Mouse (Mus musculus): ENCODE data around the gene Rapgef4. TPM values are rescaled to one million over a fixed set of nuclear protein-coding genes. Genes with fewer than 3 reads are reported as not detected.

Rapgef4 gene
- total and polyA plus RNA-seq, 2 experiments from 2014 or later: 48.5 to 78.6 TPM

- H3K4me3 ChIP-seq (ENCODE audit: low read depth, low read length): no peak overlapping the region
- H3K9me3 ChIP-seq (ENCODE audit: low read length): no peaks in the 10 kb centered on the region
- no peaks in the 10 kb centered on the region for H3K4me1 ChIP-seq (ENCODE audit: insufficient read depth, low read length)
- 83% methylated on average over 10 of the region's 10 CpGs for whole genome bisulfite sequencing
- no peak overlapping the region for H3K27ac ChIP-seq (ENCODE audit: low read depth, low read length)
- no peak for DNase-seq (ENCODE audit: low spot score)
- ATAC-seq (ENCODE audit: low FRiP score): no peak
- TF ChIP-seq CTCF (IDR thresholded peaks at IDR 0.05): peak; percentile 65
- 0 out of 2 replicates have a peak, but pooled peaks cover 5% of the 10 kb centered on the region for H3K36me3 ChIP-seq (ENCODE audit: insufficient read depth, low read length)
- H3K27me3 ChIP-seq (ENCODE audit: insufficient read depth, low read length): no peaks in the 10 kb centered on the region
- no peak overlapping the region for H3K9ac ChIP-seq (replicated peaks; ENCODE audit: low read length, poor library complexity, severe bottlenecking)
- H3K4me2 ChIP-seq (ENCODE audit: low read depth, low read length, poor library complexity, severe bottlenecking): no peak overlapping the region
Measured at GRCm38 (mm10) chr2:72042093-72042492, 61.1 kb downstream of the Rapgef4 start.

GRCm38 (mm10) chr2:72044191-72044590, 63.2 kb downstream of the Rapgef4 start:
- no peaks in the 10 kb centered on the region for H3K9me3 ChIP-seq (ENCODE audit: low read length)
- H3K36me3 ChIP-seq (ENCODE audit: insufficient read depth, low read length): 0 out of 2 replicates have a peak, but pooled peaks cover 2% of the 10 kb centered on the region
- H3K4me2 ChIP-seq (ENCODE audit: low read depth, low read length, poor library complexity, severe bottlenecking): no peak overlapping the region
- H3K27ac ChIP-seq (ENCODE audit: low read depth, low read length): no peak overlapping the region
- no peak for ATAC-seq (ENCODE audit: low FRiP score)
- TF ChIP-seq CTCF (IDR thresholded peaks at IDR 0.05): peak; percentile 68
- no peaks in the 10 kb centered on the region for H3K27me3 ChIP-seq (ENCODE audit: insufficient read depth, low read length)
- H3K4me3 ChIP-seq (ENCODE audit: low read depth, low read length): no peak overlapping the region
- peak; percentile 46 for DNase-seq (ENCODE audit: low spot score)
- H3K4me1 ChIP-seq (ENCODE audit: insufficient read depth, low read length): no peaks in the 10 kb centered on the region
- 58% methylated on average over 6 of the region's 6 CpGs for WGBS
- no peak overlapping the region for H3K9ac ChIP-seq (replicated peaks; ENCODE audit: low read length, poor library complexity, severe bottlenecking)

- Histone ChIP-seq H3K9me3 (ENCODE audit: low read length) (no peaks in the 10 kb centered on the region), H3K27ac (ENCODE audit: low read depth, low read length) (no peak overlapping the region), H3K4me1 (ENCODE audit: insufficient read depth, low read length) (no peaks in the 10 kb centered on the region), H3K36me3 (ENCODE audit: insufficient read depth, low read length) (0 out of 2 replicates have a peak, but pooled peaks cover 2% of the 10 kb centered on the region), H3K9ac (replicated peaks; ENCODE audit: low read length, poor library complexity, severe bottlenecking) (no peak overlapping the region), H3K27me3 (ENCODE audit: insufficient read depth, low read length) (no peaks in the 10 kb centered on the region), H3K4me2 (ENCODE audit: low read depth, low read length, poor library complexity, severe bottlenecking) (no peak overlapping the region), H3K4me3 (ENCODE audit: low read depth, low read length) (no peak overlapping the region)
- ATAC-seq (ENCODE audit: low FRiP score): no peak
- 65% methylated on average over 8 of the region's 8 CpGs for WGBS
- DNase-seq (ENCODE audit: low spot score): no peak
- TF ChIP-seq CTCF (IDR thresholded peaks at IDR 0.05): no peak
Measured at GRCm38 (mm10) chr2:72045024-72045423, 64.0 kb downstream of the Rapgef4 start.

- no peak overlapping the region for H3K4me3 ChIP-seq (ENCODE audit: low read depth, low read length)
- H3K27ac ChIP-seq (ENCODE audit: low read depth, low read length): no peak overlapping the region
- ATAC-seq (ENCODE audit: low FRiP score): no peak
- H3K9me3 ChIP-seq (ENCODE audit: low read length): no peaks in the 10 kb centered on the region
- no peaks in the 10 kb centered on the region for H3K4me1 ChIP-seq (ENCODE audit: insufficient read depth, low read length)
- 63% methylated on average over 11 of the region's 11 CpGs for WGBS
- 0 out of 2 replicates have a peak, but pooled peaks cover 2% of the 10 kb centered on the region for H3K36me3 ChIP-seq (ENCODE audit: insufficient read depth, low read length)
- TF ChIP-seq CTCF (IDR thresholded peaks at IDR 0.05): no peak
- H3K27me3 ChIP-seq (ENCODE audit: insufficient read depth, low read length): no peaks in the 10 kb centered on the region
- no peak for DNase-seq (ENCODE audit: low spot score)
- no peak overlapping the region for H3K4me2 ChIP-seq (ENCODE audit: low read depth, low read length, poor library complexity, severe bottlenecking)
- no peak overlapping the region for H3K9ac ChIP-seq (replicated peaks; ENCODE audit: low read length, poor library complexity, severe bottlenecking)
Measured at GRCm38 (mm10) chr2:72045659-72046058, 64.6 kb downstream of the Rapgef4 start.

GRCm38 (mm10) chr2:72050451-72050850, 69.4 kb downstream of the Rapgef4 start:
- DNase-seq (ENCODE audit: low spot score) (no peak), ATAC-seq (ENCODE audit: low FRiP score) (no peak)
- Histone ChIP-seq H3K9me3 (ENCODE audit: low read length) (no peaks in the 10 kb centered on the region), H3K4me3 (ENCODE audit: low read depth, low read length) (no peak overlapping the region), H3K36me3 (ENCODE audit: insufficient read depth, low read length) (no peaks in the 10 kb centered on the region), H3K4me1 (ENCODE audit: insufficient read depth, low read length) (no peaks in the 10 kb centered on the region), H3K9ac (replicated peaks; ENCODE audit: low read length, poor library complexity, severe bottlenecking) (no peak overlapping the region), H3K4me2 (ENCODE audit: low read depth, low read length, poor library complexity, severe bottlenecking) (no peak overlapping the region), H3K27me3 (ENCODE audit: insufficient read depth, low read length) (no peaks in the 10 kb centered on the region), H3K27ac (ENCODE audit: low read depth, low read length) (no peak overlapping the region)
- 33% methylated on average over 7 of the region's 7 CpGs for WGBS
- no peak for TF ChIP-seq CTCF (IDR thresholded peaks at IDR 0.05)

GRCm38 (mm10) chr2:72054280-72054679, 73.2 kb downstream of the Rapgef4 start:
- ATAC-seq (ENCODE audit: low FRiP score) (no peak), DNase-seq (ENCODE audit: low spot score) (peak; percentile 35)
- no peaks in the 10 kb centered on the region for H3K36me3 ChIP-seq (ENCODE audit: insufficient read depth, low read length)
- no peak overlapping the region for H3K27ac ChIP-seq (ENCODE audit: low read depth, low read length)
- no peak for TF ChIP-seq CTCF (IDR thresholded peaks at IDR 0.05)
- H3K9me3 ChIP-seq (ENCODE audit: low read length): no peaks in the 10 kb centered on the region
- H3K4me1 ChIP-seq (ENCODE audit: insufficient read depth, low read length): no peaks in the 10 kb centered on the region
- H3K9ac ChIP-seq (replicated peaks; ENCODE audit: low read length, poor library complexity, severe bottlenecking): no peak overlapping the region
- H3K4me3 ChIP-seq (ENCODE audit: low read depth, low read length): no peak overlapping the region
- WGBS: 68% methylated on average over 5 of the region's 5 CpGs
- no peak overlapping the region for H3K4me2 ChIP-seq (ENCODE audit: low read depth, low read length, poor library complexity, severe bottlenecking)
- H3K27me3 ChIP-seq (ENCODE audit: insufficient read depth, low read length): no peaks in the 10 kb centered on the region
